Mouse (Mus musculus) spleen, postnatal 10 days (tissue): ENCODE data around the gene Bhlha15.

Experiments used
- DNase-seq, 2 experiments: peaks; one replicate each; pipeline ENCODE4 v3.0.0; 2021 to 2022; ENCODE audit warnings: low spot score in 2 of 2

Bhlha15 gene

DNA sequence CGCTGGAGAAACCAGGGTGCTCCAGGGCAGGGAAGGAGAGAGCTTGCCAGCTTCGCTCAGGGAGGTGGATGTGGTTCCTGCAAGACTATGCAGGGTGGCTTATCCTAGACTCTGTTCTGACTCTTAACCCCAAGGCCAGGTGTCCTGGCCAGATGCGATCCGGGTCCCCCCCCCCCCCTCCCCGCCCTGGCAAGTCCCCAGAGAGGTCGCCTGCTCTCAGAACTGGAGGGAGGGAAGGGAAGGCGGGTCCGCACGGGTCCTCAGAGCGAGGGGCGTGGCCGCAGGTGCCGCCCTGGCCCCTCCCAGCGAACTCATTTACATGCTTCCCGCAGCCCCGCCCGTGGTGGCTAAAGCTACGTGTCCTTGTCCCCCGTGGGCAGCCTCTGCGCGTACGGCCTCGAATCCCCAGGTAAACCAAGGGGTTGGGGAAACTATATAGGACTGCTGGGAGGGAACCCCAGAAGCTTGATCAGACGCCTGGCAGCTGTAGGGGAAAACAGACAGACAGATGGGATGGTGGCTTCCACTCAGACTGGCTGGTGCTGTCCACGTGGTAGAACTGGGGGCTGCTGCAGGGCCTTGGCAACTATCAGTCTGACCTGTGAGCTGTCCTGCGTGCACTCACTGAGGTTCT lies at the start of gene Bhlha15:
Bhlha15 (plus strand) TSS at position 337 of the 634 bp plus-strand sequence.
- peak; percentile 54 to 81 for DNase-seq

DNA sequence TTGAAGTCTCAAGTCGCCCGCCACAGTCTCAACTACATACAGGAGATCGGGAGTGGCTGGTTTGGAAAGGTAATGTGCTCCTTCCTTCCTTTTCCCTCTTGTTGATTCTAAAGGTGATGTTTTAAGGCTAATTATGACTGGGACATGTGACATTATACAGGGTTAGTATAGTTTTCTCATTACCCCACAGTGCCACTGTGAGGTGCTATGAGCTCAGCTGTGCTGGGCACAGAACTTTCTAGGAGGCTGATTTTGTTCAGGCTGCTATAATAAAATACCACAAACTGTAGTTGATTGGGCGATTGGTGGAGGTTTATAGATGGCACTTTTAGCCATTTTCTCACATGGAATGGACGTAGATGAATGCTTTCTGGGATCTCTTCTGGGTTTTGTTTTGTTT lies 46.6 kb upstream of the Bhlha15 start:
- no peak for DNase-seq

DNA sequence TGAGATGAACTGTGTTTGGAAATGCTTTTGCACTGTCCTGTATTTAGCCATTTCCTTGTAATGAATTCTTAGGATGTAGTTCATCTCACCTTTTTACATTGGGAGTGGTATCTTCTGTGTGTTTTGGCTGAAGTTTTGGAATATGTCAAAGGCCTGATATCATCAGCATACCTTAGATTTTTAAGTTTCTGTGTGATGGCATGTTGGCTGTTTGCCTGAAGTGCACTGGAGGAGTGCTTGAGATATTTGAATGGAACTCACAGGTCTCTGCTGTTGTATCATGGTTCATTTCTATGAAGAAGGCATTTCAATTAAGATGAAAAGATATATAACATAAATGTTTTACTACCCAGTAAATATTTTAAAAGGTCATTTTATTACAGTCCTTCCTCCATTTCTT lies 43.2 kb upstream of the Bhlha15 start:
- DNase-seq = no peak

DNA sequence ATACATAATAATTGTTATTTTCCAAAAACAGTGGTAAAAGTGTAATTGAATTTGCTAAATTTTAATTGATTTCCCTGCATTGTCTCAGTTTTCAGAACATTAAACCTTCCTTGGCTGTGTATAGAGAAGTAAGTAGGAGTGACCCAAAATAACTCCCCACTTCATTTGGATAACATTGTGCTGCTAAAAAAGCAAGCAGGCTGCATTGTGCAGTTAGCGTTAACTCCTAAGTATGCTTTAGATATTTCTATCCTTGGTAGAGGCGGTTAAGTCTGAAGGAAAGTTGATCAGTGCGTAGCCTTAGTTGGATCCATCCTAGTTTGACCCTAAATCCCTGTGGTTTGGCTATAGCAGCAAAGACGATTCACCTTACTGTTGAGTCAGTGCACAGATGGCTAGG lies 40.6 kb upstream of the Bhlha15 start:
- DNase-seq = no peak

DNA sequence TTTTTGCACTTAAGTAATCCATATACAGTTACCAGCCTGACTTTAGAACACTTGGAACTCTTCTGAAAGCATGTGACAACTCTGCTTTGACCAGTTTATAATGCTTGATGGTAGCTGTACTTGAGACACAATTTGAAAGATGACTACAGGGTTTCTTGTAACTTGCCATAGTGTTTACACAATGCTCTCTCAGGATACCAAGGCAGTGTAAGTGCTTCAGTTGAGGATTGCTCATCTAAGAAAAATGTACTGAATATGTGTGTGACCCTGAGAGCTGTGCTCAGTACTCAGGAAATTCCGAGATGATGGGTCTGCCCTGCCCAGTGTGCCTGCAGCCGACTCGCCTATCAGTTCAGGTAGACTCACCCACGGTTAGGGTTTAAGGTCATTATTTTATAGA lies 38.8 kb upstream of the Bhlha15 start:
- DNase-seq = no peak

DNA sequence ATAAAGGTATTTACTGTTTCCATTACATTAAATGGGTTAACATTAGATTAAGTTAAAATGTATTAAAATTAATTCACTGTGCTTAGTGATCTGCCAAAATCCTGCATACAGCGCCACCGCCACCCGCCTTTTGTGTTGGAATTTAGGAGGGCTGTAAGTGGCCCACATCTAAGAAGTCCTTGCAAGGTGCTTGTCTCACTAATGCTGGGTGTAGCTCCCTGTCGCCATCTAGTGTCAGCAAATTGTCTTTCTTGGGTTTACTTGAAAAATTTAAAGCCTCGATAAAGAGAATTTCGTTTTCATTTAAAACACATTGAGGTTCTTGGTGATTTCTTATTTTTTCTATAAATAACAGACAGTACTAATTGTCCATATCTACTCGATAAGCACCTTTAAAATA lies 35.6 kb upstream of the Bhlha15 start:
- peak; percentile 28 to 73 for DNase-seq

DNA sequence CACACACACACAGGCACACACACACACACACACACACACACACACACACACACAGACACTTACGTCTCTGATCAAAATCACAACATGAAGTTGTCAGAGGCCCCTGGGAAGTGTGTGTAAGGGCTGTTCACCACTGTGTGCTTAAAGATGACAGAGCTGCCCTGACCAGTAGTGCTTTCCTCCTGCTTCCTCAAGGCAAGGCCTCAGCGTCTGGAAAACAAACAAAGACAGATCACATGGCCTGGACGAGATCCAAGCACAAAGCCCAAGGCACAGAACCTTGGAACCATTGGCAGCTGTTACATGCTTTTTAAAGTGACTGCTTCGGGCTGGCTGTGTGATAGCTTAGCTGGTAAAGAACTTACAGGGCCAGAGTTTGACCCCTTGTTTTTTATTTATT lies 31.5 kb upstream of the Bhlha15 start:
- DNase-seq = no peak

- DNase-seq = no peak
These were observed 30.9 kb upstream of the Bhlha15 start for GRCm38 (mm10) chr5:144159137-144159536.

DNA sequence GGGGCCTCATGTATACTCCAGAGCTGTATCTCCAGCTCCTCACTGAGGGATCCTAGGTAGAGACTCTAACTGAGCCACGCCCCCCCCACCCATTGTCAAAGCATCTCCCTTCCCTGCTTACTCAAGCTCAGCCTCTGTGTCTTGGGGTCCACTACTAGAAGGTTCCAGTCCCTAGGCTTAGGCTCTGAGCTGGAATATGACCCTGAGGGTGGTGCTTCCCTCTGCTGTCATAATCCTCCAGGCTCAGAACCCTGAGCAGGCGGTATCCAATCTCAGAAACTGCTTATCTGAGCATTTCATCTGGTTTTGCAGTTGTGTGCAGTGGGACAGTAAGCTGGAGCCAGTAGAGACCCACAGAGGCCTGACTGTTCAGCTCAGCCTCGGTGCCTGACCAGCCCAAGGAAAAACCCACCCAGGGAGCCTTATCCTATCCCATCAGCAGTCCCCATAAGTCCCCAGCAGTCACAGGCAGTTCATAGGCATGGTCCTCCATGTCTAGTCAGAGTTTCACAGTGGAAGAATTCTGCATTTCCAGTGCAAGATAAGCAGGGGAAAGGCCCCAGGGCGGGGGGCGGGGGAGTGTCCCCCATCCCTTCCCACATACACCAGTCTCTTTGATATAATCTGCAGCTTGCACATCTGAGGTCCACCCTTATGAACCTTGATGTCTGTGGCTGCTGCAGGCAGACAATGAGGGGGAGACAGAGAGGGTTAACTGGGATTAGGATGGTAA lies 27.8 kb upstream of the Bhlha15 start:
- DNase-seq = no peak

DNA sequence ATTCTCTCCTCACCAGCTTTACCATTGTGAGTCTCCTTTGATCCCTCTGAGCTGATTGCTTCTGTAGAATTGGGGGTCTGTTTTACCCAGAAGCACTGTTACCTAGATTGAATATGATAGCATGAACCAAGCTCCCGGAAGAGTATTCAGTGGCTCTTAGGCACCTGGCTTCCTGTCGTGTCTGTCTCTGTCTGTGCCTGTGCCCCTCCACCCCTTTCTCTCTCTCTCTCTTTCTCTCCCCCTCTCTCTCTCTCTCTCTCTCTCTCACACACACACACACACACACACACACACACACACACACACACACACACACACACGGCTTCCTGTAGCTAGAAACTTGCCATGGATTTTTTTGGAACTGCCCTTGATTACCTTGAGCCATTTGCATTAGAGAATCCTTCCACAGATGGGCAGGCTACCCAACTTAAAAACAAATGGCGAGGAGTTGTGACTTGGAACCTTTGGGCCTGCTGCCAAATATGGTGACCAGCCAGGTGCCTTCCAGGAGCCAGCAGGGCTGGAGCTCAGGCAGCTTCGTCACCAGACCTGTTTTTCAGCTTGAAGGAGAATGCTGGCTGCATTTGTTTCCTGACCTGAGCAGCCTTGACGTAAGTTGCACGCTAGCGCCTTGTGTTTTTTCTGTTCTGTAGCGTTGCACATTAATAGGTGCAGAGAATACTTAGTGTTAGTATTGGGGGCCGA lies 27.1 kb upstream of the Bhlha15 start:
- DNase-seq = no peak

- no peak for DNase-seq
These were observed 24.3 kb upstream of the Bhlha15 start for GRCm38 (mm10) chr5:144165756-144166155.

DNA sequence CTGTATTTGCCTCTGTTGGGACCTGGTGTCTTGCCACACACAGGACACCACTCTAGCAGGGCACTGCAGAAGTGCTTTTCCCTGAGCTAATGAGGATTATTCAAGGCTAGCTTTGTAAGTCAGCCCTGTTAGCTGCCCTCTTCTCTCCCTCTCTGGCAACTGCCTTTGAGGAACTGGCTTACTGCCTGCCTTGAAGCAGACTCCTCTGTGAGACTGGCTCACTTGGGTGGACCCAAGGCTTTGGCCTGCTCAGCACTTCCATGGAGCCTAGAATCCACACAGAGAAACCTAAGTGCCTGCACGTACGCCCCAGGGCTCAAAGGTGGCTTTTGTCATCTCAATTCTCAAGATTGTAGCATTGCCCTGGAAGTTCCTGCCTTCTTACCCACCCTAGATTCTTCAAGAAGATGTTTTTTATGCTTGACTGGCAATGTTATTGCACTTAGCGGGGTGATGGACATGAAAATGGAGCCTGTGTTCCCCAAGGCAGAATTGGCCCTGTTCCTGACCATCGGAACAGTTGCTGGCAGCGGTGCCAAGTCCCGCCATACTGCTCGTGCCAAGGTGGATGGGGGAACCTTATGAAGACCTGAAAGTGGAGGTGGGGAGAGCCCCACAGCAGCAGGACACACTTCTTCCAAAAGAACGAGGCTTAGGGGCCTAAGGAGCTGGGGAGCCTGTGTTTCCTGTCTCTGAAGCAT lies 20.7 kb upstream of the Bhlha15 start:
- no peak for DNase-seq

DNA sequence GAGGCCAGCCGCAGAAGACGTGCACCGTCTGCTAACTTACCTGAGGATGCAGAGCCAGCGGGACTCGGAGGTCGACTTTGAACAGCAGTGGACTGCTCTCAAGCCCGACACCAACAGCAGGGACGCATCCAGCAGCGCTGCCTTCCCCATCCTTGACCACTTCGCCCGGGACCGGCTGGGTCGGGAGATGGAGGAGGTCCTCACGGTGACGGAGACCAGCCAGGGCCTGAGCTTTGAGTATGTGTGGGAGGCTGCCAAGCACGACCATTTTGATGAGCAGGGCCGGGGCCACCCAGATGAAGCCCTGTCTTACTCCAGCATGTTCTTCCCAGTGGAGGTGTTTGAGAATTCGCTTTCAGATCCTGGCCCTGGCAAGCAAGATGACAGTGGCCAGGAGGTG lies 16.4 kb upstream of the Bhlha15 start:
- no peak for DNase-seq

DNA sequence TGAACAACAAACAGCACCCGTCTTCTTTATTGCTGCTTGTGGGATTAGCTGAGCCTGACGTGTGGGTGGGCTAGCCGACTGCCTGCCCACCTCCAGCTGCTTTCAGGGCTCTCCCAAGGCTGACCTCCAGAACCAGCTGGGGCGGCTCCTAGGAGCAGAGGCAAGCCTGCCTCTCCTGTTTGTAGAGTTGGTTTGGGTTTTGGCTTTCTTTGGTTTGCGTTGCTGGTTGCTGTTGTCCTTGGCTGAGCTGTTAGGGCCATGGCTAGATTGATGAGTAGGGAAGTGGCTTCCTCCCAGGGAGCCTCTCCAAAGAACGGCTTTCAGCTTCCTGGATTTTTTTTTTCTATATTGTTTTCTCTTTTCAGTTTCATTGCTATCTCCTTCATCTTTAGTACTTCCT lies 11.9 kb upstream of the Bhlha15 start:
- DNase-seq = no peak

DNA sequence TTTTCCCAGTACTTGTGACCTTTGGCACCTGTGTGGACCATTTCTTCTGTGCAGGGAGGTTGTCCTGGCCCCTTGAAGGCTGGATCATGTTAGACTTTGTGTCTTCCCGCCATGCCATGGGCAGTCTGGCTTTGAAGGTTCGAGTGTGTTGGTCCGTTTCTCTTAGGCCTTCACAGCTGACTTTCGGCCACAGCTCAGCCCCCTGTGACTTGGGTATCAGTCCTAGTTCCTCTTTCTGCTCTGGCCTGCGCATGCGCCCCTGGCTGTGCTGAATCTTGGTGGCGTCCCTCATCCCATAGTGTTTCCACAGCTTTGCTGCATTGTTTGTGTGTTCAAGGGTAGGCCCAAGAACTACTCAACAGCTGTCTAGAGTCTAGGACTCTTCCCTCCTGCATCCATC lies 8.8 kb upstream of the Bhlha15 start:
- peak; percentile 36 to 87 for DNase-seq

- no peak for DNase-seq
These were observed 7.4 kb upstream of the Bhlha15 start for GRCm38 (mm10) chr5:144182542-144183247.

DNA sequence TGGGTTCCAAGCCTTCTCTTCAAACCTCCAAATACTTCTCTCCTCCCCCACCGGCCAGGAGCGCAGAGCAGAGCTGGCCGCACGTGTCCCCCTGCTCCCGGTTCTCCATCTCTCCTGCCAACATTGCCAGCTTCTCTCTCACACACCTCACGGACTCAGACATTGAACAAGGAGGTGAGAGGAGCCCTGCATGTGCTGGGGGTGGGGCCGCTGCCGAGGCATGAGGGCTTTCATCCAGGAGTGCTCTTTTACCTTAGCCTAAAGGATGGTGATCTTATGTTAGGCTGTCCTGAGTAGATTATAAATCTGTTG lies 6.9 kb upstream of the Bhlha15 start:
- DNase-seq = no peak

- no peak for DNase-seq
These were observed 6.3 kb upstream of the Bhlha15 start for GRCm38 (mm10) chr5:144183647-144184335.

DNA sequence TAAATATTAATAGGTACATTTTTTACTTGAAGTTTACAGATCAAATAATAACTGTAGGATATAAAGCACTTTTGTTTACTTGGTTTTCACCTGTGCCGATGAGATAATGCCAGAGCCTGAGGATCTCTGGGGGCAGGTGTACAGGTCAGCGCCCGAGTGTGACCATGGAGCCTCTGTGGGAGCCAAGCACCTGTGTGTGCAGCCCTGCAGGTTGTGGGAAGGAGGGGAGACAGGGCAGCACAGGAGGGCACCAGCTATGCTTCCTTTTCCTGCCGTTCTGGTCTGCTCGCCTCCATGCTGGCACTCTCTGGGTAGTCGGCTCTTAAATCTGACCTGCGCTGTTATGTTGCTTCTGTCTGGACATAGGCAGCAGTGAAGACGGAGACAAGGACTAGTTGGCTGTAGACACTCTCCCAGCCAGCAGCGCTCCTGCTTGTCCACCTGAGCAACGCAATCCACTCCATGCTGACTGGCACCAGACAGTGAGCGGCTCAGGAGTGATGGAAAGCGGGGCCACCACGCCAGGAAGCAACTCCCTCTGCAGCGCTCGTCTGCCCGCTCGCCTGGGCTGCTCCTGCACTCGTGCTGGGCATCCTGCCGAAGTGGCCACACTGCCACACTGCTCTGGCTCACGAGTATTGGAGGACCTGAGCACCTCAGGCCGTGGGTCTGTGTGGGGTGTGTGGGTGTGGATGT lies 5.6 kb upstream of the Bhlha15 start:
- DNase-seq = no peak

DNA sequence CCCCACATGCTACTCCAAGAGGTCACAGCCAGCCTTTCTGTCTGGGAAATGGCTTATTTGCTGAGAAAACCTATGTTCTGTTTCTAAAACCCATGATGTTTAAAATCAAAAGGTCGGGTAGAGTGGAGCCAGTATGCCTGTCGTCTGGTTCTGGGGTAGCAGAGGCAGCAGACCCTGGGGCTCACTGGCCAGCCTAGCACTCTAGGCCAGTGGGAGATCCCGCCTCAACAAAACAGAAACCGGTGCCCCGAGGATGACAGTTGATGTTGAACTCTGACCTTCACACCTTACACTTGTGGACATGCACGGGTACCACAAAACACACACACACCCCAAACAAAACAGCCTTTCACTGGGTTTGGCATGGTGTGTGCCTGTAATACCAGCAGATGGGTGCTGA lies 1.7 kb upstream of the Bhlha15 start:
- DNase-seq = no peak

DNA sequence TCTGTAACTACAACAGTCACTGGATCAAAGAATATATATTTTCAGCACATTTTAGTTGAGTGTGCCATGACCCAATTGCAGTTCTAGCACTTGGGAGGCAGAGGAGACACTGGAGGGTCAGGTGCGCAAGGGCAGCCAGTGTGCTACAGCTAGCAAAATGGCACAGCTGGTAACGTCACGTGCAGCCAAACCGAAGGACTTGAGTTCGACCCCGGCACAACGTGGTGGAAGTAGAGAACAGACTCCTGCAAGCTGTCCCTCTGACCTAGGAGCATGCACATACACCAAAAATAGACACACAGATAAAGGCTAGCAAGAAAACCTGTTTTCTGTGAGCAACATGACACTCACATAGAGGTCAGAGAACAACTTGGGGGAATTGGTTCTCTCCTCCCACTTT lies 759 bp upstream of the Bhlha15 start:
- no peak for DNase-seq
